Mouse (Mus musculus) thymus, postnatal 36 days (tissue): ENCODE measurements around the gene Ak1.
A peak's percentile ranks its signal among the peaks of the same experiment; 100 is the strongest.

ENCODE experiments used
- DNase-seq, 2 experiments: peaks; one replicate each; pipeline ENCODE4 v3.0.0; 2022; ENCODE audit warnings: mixed read lengths in 2 of 2

Ak1 gene

GRCm38 (mm10) chr2:32601417-32602065 is 20.0 kb upstream of the Ak1 start:
- peak in 1 of 2 experiments; percentile 47 for DNase-seq

DNA sequence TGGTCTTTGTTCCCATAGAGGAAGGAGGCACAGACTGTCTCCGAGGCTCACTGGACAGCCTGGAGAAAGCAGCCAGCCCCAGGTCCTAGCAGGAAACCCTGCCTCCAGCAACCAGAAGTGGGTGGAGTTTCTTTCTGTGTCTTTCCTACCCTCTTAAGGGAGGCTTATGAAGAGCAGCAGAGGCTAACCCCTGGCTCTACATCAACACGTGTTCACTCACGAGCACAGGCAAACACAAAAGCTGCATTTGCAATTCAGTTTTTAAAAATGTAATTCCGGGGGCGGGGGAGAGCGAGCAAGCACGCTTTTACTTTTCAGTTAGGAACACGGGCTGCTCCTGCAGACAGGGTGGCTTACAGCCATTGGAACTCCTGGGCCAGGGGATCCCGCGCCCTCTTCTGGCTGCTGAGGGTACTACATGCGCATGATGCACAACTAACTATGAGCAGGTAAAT is 18.9 kb upstream of the Ak1 start:
- peak; percentile 82 to 89 for DNase-seq

- no peak for DNase-seq
Observed at GRCm38 (mm10) chr2:32604631-32605030, 16.9 kb upstream of the Ak1 start.

- DNase-seq: peak; percentile 69 to 82
Observed at GRCm38 (mm10) chr2:32606161-32607142, 15.1 kb upstream of the Ak1 start.

- no peak for DNase-seq
Observed at GRCm38 (mm10) chr2:32607262-32607947, 14.2 kb upstream of the Ak1 start.

DNA sequence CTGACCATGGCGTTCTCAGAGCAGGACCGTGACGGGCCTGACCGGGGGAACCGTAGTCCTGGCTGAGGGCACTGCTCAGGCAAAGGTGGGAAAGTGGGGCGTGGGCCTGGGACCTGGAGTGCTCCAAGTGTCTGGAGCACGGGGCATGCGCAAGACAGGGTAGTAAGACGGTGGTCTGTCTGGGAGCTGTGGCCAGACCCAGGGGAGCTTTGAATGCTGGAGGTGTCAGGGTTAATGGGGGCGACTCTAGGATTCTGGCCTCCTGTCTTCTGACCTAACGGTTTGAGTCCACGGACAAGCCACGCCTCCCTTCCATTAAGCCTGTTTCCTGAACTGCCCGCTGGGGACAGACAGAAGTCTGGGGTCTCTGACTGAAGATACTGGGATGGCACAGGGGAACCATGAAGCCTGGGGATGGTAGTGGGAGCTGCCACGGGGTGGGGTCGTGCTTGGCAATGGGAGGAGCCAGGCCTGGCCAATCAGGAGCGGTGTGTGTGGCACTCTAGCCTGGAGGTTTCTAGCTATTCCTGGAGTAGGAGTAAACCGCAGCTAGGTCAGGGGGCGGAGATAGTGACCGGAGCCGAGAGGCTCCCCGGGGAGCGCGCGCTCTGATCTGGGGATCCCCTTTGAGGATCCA is 13.3 kb upstream of the Ak1 start:
- DNase-seq: no peak

GRCm38 (mm10) chr2:32608778-32609435 is 12.7 kb upstream of the Ak1 start:
- DNase-seq: no peak

DNA sequence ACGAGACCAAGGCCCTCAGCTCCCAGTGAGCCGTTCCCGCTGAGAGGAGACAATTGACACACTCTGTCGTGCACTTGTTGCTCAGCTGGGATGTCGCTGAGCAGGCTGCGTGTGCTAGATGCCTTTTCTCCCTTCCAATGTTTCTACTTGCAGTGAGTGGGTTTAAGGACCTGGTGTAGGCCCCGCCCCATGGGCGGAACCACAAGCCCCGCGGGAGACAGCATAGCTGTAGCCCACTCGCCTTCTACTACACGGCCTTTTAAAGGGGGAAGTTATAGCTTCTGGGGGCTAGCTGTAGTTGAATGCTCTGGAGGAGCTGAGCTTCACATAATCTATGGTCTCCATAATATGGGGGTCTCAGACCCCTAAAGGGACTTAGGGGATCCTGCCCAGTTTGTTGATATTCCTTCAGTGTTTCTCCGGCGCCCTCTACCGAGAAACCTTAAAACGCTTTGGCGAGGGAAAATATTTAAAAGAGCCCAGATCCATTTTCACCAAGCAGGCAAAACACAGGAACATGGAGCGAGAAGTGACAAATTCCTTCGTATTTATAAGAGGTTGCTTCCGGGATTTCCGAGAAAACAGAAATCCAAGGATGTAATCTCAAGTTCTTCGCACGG is 10.8 kb upstream of the Ak1 start:
- peak; percentile 36 to 50 for DNase-seq

GRCm38 (mm10) chr2:32612274-32612673 is 9.3 kb upstream of the Ak1 start:
- no peak for DNase-seq

- no peak for DNase-seq
Observed at GRCm38 (mm10) chr2:32617109-32617508, 4.4 kb upstream of the Ak1 start.

DNA sequence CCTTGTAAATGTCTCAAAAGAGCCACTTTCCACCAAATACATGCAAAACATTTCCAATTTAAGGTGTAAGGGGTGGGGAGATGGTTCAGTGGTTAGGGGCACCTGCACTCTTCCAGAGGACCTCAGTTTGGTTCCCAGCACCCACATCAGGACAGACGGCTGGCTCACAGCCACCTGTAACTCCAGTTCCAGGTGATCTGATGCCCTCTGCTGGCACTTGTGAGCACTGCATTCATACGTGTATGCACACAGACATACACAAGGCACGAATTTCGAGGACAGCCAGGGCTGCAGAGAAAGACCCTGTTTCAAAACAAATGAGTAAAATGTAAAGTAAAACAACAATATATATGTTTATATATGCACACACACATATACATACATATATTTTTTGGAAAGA is 4.0 kb upstream of the Ak1 start:
- no peak for DNase-seq

- no peak for DNase-seq
Observed at GRCm38 (mm10) chr2:32618051-32618450, 3.5 kb upstream of the Ak1 start.

DNA sequence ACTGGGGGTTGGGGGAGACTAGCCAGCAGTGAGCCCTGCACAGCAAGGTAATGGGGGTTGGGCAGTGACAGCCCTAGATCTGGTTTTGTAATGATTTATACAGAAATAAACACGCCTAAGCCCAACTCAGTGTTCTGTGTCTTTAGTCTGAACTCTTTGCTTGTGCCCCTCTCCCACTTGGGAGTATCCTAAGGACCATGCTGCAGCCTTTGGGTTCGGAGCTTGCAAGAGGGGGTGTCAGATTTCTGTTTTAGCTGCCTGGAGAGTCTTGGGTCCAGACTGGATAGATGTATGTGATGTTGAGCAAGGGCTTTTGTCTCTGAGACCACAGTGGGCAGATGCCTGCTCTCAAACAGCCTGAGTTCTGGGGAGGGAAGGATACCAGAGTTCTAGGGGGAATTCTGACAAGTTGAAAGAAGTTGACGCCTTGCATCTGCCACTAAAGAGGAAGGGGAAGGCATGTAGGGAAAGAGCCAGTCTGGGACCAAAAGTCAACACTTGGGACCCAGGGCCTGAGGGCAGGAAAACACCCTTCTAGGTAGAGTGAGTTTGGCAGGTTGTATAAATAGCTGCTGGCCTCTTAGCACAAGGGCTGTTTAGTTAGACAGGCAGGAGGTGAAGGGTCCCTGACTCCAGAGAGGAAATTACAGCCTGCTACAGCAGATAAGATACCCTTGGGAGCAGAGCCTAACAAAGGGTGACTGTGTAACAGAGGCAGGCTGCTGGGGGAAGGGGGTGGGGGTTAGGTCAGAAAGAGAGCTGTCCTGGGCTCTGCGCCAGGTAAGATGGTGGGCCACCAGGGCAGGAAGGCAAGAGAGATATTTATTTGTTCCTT is 659 bp upstream of the Ak1 start:
- DNase-seq: no peak

GRCm38 (mm10) chr2:32624111-32624748 is 2.7 kb downstream of the Ak1 start:
- DNase-seq: no peak

DNA sequence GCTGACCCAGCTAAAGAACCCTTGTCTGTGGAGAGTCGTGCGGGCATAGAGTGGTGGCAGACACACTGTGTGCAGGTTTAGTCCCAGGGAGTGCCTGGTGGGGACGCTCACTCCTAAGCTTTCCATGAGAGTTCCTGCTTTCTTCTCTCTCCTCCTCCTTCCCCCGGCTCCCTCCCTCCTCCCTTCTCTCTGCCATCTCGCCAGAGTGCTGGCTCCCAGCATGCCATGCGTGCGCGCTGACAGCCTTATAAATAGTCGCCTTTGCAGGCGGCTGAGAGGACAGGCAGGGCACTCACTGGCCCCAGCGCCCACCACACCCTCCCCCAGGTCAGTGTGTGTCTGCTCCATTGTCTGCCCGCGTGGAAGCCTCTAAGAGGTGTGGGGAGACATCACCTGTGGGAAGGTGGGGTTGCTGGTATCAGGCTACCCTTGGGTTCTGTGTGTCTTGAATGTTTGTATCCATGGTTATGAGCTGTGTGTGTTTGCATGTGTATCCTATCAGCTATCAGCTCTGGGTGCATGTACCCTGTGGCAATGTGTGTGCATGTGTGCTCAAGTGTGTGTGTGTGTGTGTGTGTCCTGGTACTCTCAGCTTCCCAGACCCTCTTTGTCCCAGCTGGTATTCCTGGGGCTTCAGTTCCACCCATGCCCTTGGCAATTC is 3.8 kb downstream of the Ak1 start:
- DNase-seq: no peak

DNA sequence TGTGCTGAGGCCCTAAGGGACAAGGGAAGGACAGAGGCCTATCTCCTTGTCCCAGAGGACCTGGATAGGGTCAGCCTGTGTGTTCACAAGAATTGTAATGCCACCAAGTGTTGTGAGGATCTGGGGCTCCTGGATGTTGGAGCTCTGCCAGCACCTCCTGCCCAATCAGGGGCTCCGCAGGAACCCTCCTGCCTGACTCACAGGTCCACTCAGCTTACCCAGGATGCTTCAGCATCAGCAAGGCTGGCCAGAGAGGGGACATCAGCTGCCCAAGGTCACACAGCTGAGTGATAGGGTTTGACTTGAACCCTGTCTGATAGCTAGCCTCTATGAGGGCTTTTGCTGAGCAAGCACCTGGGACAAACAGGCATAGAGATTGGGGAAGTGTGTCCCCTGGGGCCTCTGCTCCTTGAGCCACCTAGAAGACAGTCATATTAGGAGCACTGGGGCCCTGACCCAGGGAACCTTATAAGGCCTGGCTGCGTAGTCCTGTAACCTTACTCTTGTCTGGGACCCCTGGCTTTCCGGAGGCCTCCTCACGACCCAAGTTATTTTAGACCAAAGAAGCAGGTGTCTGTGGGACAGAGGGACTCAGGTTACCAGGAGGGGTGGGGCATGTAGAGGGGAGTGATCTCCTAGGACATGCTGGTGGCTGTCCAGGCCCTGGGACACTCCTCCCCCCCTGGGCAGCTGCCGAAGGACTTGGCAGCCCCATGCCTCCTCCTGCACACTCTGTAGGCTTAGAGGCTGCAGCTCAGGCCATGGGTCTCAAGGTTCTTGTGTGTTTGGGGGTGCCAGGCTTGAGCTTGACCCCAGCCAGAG is 4.5 kb downstream of the Ak1 start:
- no peak for DNase-seq

DNA sequence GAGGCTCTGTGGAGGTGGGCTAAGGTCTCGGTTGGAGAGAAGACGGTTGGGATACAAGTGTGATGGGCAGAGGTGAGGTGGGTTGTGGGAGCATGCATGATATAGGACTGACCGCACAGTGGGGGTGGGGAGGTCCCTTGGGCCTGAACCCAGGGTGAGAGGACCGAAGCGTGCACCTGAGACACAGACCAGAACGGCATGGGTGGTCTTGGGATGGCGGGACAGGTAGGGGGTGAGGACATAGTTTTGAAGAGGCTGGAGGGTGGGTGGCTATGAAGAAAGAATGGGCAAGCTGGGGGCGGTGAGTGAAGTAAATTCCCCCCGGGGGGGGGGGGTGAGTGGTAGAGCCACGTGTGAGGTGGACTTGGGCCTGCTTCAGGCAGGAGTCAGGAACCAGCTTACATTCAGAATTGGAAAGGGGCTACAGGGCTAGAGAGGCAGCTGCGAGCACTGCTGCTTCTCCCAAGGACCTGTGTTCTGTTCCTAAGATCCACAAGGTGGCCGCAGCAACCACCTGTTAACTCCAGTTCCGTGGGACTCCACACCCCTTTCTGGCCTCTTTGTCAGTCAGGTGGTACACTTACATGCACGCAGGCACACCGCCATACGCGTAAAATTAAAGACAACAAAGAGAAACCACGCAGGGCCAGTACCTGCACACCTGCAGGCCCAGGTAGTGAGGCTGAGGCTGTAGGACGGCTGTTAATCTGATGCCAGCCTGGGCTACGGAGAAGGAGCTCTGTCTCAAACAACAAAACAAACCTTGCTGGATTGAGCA is 5.9 kb downstream of the Ak1 start:
- DNase-seq: no peak

GRCm38 (mm10) chr2:32628044-32628550 is 6.5 kb downstream of the Ak1 start:
- no peak for DNase-seq
